Mouse (Mus musculus): ENCODE data around the gene Hectd1.

- peak; percentile 42; the same call in 1 of the 2 replicates for TF ChIP-seq CTCF (IDR thresholded peaks at IDR 0.05; ENCODE audit: extremely low read depth, insufficient read depth, insufficient read length, insufficient replicate concordance)
- no peak for TF ChIP-seq POLR2A (IDR thresholded peaks at IDR 0.05; ENCODE audit: low read depth, low read length)
Measured at GRCm38 (mm10) chr12:51741690-51742089, 87.6 kb downstream of the Hectd1 start.

Measured in spleen, adult 2 months (tissue).